Mouse (Mus musculus) intestine, embryonic 14.5 days (tissue): ENCODE data around the gene Apom. TPM values are rescaled to one million over a fixed set of nuclear protein-coding genes. Genes with fewer than 3 reads are reported as not detected.
"Not testable (repeated sequence)": the region's sequence is repeated elsewhere in the genome, so short reads cannot be mapped to it uniquely, and the experiment has no call there.

Experiments used
- ATAC-seq: fragments of 200-750 bp; cut with Nextera tagmentation; replicated peaks from 2 replicates; pipeline ENCODE4 v1.8.0; 2017; ENCODE audit warnings: low read depth, moderate number of reproducible peaks, moderate TSS enrichment, moderate library complexity; ENCODE audit not compliant: low FRiP score, low TSS enrichment
- DNase-seq: peaks from one replicate; pipeline ENCODE4 v3.0.0-alpha.2; 2018; ENCODE audit warnings: low spot score
- H3K27ac ChIP-seq: fragments of 300-500 bp; sonication (generic); 2 replicates; pipeline ENCODE4 v1.5.1; 2014; ENCODE audit warnings: low read depth, mild to moderate bottlenecking, control low read depth
- H3K27me3 ChIP-seq: fragments of 300-500 bp; sonication (generic); replicated peaks from 2 replicates; pipeline ENCODE4 v1.6.1; 2014; ENCODE audit warnings: low read length, control low read depth; ENCODE audit not compliant: control insufficient read depth, insufficient read depth
- H3K36me3 ChIP-seq: fragments of 300-500 bp; sonication (generic); 2 replicates; pipeline ENCODE4 v1.6.1; 2014; ENCODE audit warnings: low read length, control low read depth; ENCODE audit not compliant: control insufficient read depth, insufficient read depth
- H3K4me1 ChIP-seq: fragments of 300-500 bp; sonication (generic); replicated peaks from 2 replicates; pipeline ENCODE4 v1.6.1; 2014; ENCODE audit warnings: low read length, control low read depth, mixed read lengths; ENCODE audit not compliant: control insufficient read depth, insufficient read depth
- H3K4me2 ChIP-seq: fragments of 300-500 bp; sonication (generic); 2 replicates; pipeline ENCODE4 v1.6.1; 2014; ENCODE audit warnings: low read length
- H3K4me3 ChIP-seq: fragments of 300-500 bp; sonication (generic); 2 replicates; pipeline ENCODE4 v1.5.1; 2014; ENCODE audit warnings: low read depth, low read length, control low read depth, mixed read lengths
- H3K9ac ChIP-seq: fragments of 300-500 bp; sonication (generic); 2 replicates; pipeline ENCODE4 v1.6.1; 2014; ENCODE audit warnings: mild to moderate bottlenecking, low read length
- H3K9me3 ChIP-seq: fragments of 300-500 bp; sonication (generic); 2 replicates; pipeline ENCODE4 v1.6.1; 2016; ENCODE audit warnings: low read length, control low read depth; ENCODE audit not compliant: control insufficient read depth
- WGBS: fragments of 180-500 bp; shearing (Covaris S2); extraction: QIAGEN DNeasy Blood & Tissue Kit; methylation state at CpG from one replicate; pipeline ENCODE4 v1.1.7; 2014; 5-methylcytosine and 5-hydroxymethylcytosine counted together
- polyA plus RNA-seq: library from polyadenylated mRNA; unstranded; fragments of >200 nt; fragmentation: Nextera tagmentation; extraction: Ambion mirVana; gene quantifications from 2 replicates; pipeline ENCODE4 v1.2.1, GENCODE M21; 2014

The Apom gene
- polyA plus RNA-seq, 1 experiment from 2014 or later = 1.5 TPM

GRCm38 (mm10) chr17:35127017-35127416, 4.8 kb downstream of the Apom start:
- H3K27ac ChIP-seq = peak overlapping the region; percentile 85; the same call in 1 of the 2 replicates
- ATAC-seq = no peak
- peak overlapping the region; percentile 74 for H3K9ac ChIP-seq
- H3K36me3 ChIP-seq = peaks cover 27% of the 10 kb centered on the region
- 67% methylated on average over 13 of the region's 13 CpGs for WGBS
- peak overlapping the region; percentile 69 for H3K4me3 ChIP-seq
- no peaks in the 10 kb centered on the region for H3K9me3 ChIP-seq
- H3K4me2 ChIP-seq = peak overlapping the region; percentile 80
- H3K4me1 ChIP-seq = peaks cover 25% of the 10 kb centered on the region
- DNase-seq = no peak
- no peaks in the 10 kb centered on the region for H3K27me3 ChIP-seq

- peak; percentile 48 for ATAC-seq
- Histone ChIP-seq H3K4me2 (peak within 1 kb of the TSS; percentile 80), H3K4me3 (peak within 1 kb of the TSS; percentile 69), H3K27ac (peak within 1 kb of the TSS; percentile 85), H3K9ac (peak within 1 kb of the TSS; percentile 74), H3K4me1 (peaks cover 25% of the 10 kb centered on the region), H3K9me3 (no peaks in the 10 kb centered on the region), H3K27me3 (no peaks in the 10 kb centered on the region), H3K36me3 (peaks cover 27% of the 10 kb centered on the region)
- WGBS = under 1% methylated on average over 36 of the region's 36 CpGs
- DNase-seq = peak; percentile 83
These were observed 5.6 kb downstream of the Apom start, which contains the start of gene D17H6S53E for GRCm38 (mm10) chr17:35126206-35126611. TSS of gene D17H6S53E (plus strand) at chr17:35126373.

- Histone ChIP-seq H3K9ac (peak overlapping the region; percentile 74), H3K4me3 (peak overlapping the region; percentile 69), H3K27me3 (no peaks in the 10 kb centered on the region), H3K4me1 (peaks cover 25% of the 10 kb centered on the region), H3K4me2 (peak overlapping the region; percentile 80), H3K27ac (peak overlapping the region; percentile 85), H3K9me3 (no peaks in the 10 kb centered on the region), H3K36me3 (peaks cover 25% of the 10 kb centered on the region)
- no peak for DNase-seq
- ATAC-seq = no peak
- 20% methylated on average over 6 of the region's 6 CpGs for WGBS
These were observed 6.3 kb downstream of the Apom start for GRCm38 (mm10) chr17:35125578-35125977.

- H3K9me3 ChIP-seq = no peaks in the 10 kb centered on the region
- no peaks in the 10 kb centered on the region for H3K27me3 ChIP-seq
- H3K4me1 ChIP-seq = peaks cover 30% of the 10 kb centered on the region
- H3K36me3 ChIP-seq = peaks cover 22% of the 10 kb centered on the region
- H3K27ac ChIP-seq = no peak overlapping the region
- no peak for ATAC-seq
- H3K4me3 ChIP-seq = no peak overlapping the region
- no peak for DNase-seq
- peak overlapping the region; percentile 80; the same call in 1 of the 2 replicates for H3K4me2 ChIP-seq
- 95% methylated on average over 1 of the region's 1 CpGs for WGBS
- no peak overlapping the region for H3K9ac ChIP-seq
These were observed 6.8 kb downstream of the Apom start for GRCm38 (mm10) chr17:35125081-35125480.

- H3K4me2 ChIP-seq, H3K9me3 ChIP-seq, H3K9ac ChIP-seq, DNase-seq, H3K27ac ChIP-seq, H3K27me3 ChIP-seq, H3K4me3 ChIP-seq, ATAC-seq: not testable (repeated sequence)
- peaks cover 33% of the 10 kb centered on the region for H3K4me1 ChIP-seq
- WGBS = 92% methylated on average over 12 of the region's 12 CpGs
- H3K36me3 ChIP-seq = peaks cover 28% of the 10 kb centered on the region
These were observed 7.5 kb downstream of the Apom start for GRCm38 (mm10) chr17:35124261-35124896.

- peaks cover 39% of the 10 kb centered on the region for H3K36me3 ChIP-seq
- H3K4me3 ChIP-seq, H3K4me2 ChIP-seq, H3K27me3 ChIP-seq, DNase-seq, H3K9me3 ChIP-seq, H3K9ac ChIP-seq, H3K27ac ChIP-seq, ATAC-seq: not testable (repeated sequence)
- 90% methylated on average over 9 of the region's 9 CpGs for WGBS
- peaks cover 33% of the 10 kb centered on the region for H3K4me1 ChIP-seq
These were observed 8.6 kb downstream of the Apom start for GRCm38 (mm10) chr17:35123287-35123686.

- H3K9me3 ChIP-seq = no peaks in the 10 kb centered on the region
- peak within 1 kb of the TSS; percentile 93 for H3K4me2 ChIP-seq
- ATAC-seq (peak; percentile 15), DNase-seq (no peak)
- peak within 1 kb of the TSS; percentile 85 for H3K9ac ChIP-seq
- peaks cover 30% of the 10 kb centered on the region for H3K4me1 ChIP-seq
- H3K36me3 ChIP-seq = peaks cover 44% of the 10 kb centered on the region
- peak within 1 kb of the TSS; percentile 99 for H3K4me3 ChIP-seq
- WGBS = under 1% methylated on average over 19 of the region's 19 CpGs
- peak within 1 kb of the TSS; percentile 88 for H3K27ac ChIP-seq
- H3K27me3 ChIP-seq = no peaks in the 10 kb centered on the region
These were observed 10.0 kb downstream of the Apom start, which contains the start of gene Csnk2b for GRCm38 (mm10) chr17:35121871-35122303. TSS of gene Csnk2b (minus strand) at chr17:35122053.

- Histone ChIP-seq H3K4me2 (peak within 1 kb of the TSS; percentile 93), H3K27me3 (no peaks in the 10 kb centered on the region), H3K27ac (peak within 1 kb of the TSS; percentile 88), H3K9me3 (no peaks in the 10 kb centered on the region), H3K4me3 (peak within 1 kb of the TSS; percentile 99), H3K4me1 (peaks cover 27% of the 10 kb centered on the region), H3K36me3 (peaks cover 48% of the 10 kb centered on the region), H3K9ac (peak within 1 kb of the TSS; percentile 85)
- under 1% methylated on average over 50 of the region's 50 CpGs for WGBS
- peak; percentile 92 for ATAC-seq
- DNase-seq = peak; percentile 94
These were observed 10.6 kb downstream of the Apom start, which contains the start of gene Gpank1 for GRCm38 (mm10) chr17:35121143-35121799. TSS of gene Gpank1 (plus strand) at chr17:35121455.
